Comparison of ENCODE assay signal across 8 mouse cellular contexts in genomic region chr1:131260309-131260656, GRCm38 (mm10). TPM values are rescaled to one million over a fixed set of nuclear protein-coding genes. Genes with fewer than 3 reads are reported as not detected.
A peak's percentile ranks its signal among the peaks of the same experiment; 100 is the strongest.
DNase-seq lines count a peak whose midpoint lies in the region; ATAC-seq lines count a peak whose summit lies in the region.

No protein-coding gene starts in this region.

- intact Hi-C loops in gastrocnemius, postnatal 14 days (cut with DNase I; ENCODE audit: low total_unique reads), result loop anchor here (5.0 kb wide), 2 partner anchors 78 to 143 kb away; no protein-coding TSS in a partner anchor

- DNase-seq in adrenal gland, adult (ENCODE audit: inconsistent age in 2 of 2, low spot score in 1 of 2), result peak; percentile 63 to 88
- no peak for DNase-seq in adrenal gland, adult 8-10 months
- peak; percentile 63 for DNase-seq in MN1 (ENCODE audit: low spot score)
- DNase-seq in cerebellum, postnatal 10 days, result peak; percentile 88 to 91
- DNase-seq in gastrocnemius, postnatal 14 days, result peak; percentile 77
- peak; percentile 68 to 76 for DNase-seq in layer of hippocampus, postnatal 14 days (ENCODE audit: low spot score in 2 of 2)
- peak; percentile 33 to 67 for DNase-seq in spleen, postnatal 14 days (ENCODE audit: low spot score in 2 of 2)

- peak; percentile 94 for ATAC-seq in megakaryocyte progenitor cell, adult 5-6 weeks (replicated peaks; ENCODE audit: poor library complexity)

RNA-seq across cellular contexts. Expression of gene Rassf5, which starts 15.2 kb away (rescaled TPM):
- 10 to 100 TPM; 13.1 to 23.8 (median 20.7) TPM for total RNA-seq in adrenal gland, adult 8-10 months (2022)
- 1 to 10 TPM; 1.8 TPM for total RNA-seq in gastrocnemius, postnatal 14 days (2021)
- 10 to 100 TPM; 20.4 to 22.8 TPM for total RNA-seq in layer of hippocampus, postnatal 14 days (2021)
- 46.0 and 48.9 TPM in 2 replicates for total RNA-seq in megakaryocyte progenitor cell, adult 5-6 weeks (2015)
- total RNA-seq in megakaryocyte progenitor cell, adult 5-6 weeks (2017), result 45.1 and 47.6 TPM in 2 replicates

RNA-seq across cellular contexts. Expression of gene Ikbke, which starts 19.1 kb away (rescaled TPM):
- total RNA-seq in adrenal gland, adult 8-10 months (2022), result 10 to 100 TPM; 14.1 to 64.0 (median 26.2) TPM
- 1 to 10 TPM; 1.8 to 2.1 TPM for total RNA-seq in gastrocnemius, postnatal 14 days (2021)
- 1 to 10 TPM; 3.0 to 3.9 TPM for total RNA-seq in layer of hippocampus, postnatal 14 days (2021)
- 21.4 and 22.1 TPM in 2 replicates for total RNA-seq in megakaryocyte progenitor cell, adult 5-6 weeks (2015)
- 25.9 and 28.6 TPM in 2 replicates for total RNA-seq in megakaryocyte progenitor cell, adult 5-6 weeks (2017)

Comparison
In these comparisons a context has a peak if more than half of its experiments do, and no peak if none do; other contexts are left out.
1. RNA of gene Rassf5, which starts 15.2 kb away (total RNA-seq): 45.1 to 48.9 TPM in megakaryocyte progenitor cell, adult 5-6 weeks, 13.1 to 23.8 TPM in adrenal gland, adult 8-10 months and 20.4 to 22.8 TPM in layer of hippocampus, postnatal 14 days; 1.8 TPM in gastrocnemius, postnatal 14 days; every median in the first group is over 4 times any median in the second.